Mouse (Mus musculus): ENCODE data around the gene Gdf11. TPM values are rescaled to one million over a fixed set of nuclear protein-coding genes. Genes with fewer than 3 reads are reported as not detected.

Gdf11 gene
- 8.9 and 11.1 TPM in 2 replicates for polyA plus RNA-seq (2016; fragmentation: Nextera tagmentation; extraction: Ambion mirVana)

GRCm38 (mm10) chr10:128891296-128892094 is at the start of gene Gdf11:
Gene Gdf11, minus strand, starts transcription at chr10:128891718.
- under 1% methylated on average over 75 of the region's 89 CpGs for WGBS
- Histone ChIP-seq H3K4me1 (replicated peaks) (peaks cover 60% of the 10 kb centered on the region), H3K9me3 (no peaks in the 10 kb centered on the region), H3K36me3 (peaks cover 19% of the 10 kb centered on the region), H3K27me3 (ENCODE audit: insufficient read depth, poor library complexity, severe bottlenecking) (peaks cover 30% of the 10 kb centered on the region), H3K4me3 (peak within 1 kb of the TSS; percentile 87), H3K27ac (peak within 1 kb of the TSS; percentile 92)
- DNase-seq (ENCODE audit: low spot score): peak; percentile 87

GRCm38 (mm10) chr10:128940475-128941061 is 49.0 kb upstream of the Gdf11 start:
- Histone ChIP-seq H3K9me3 (no peaks in the 10 kb centered on the region), H3K27me3 (ENCODE audit: insufficient read depth, poor library complexity, severe bottlenecking) (peaks cover 20% of the 10 kb centered on the region), H3K4me3 (no peak overlapping the region), H3K4me1 (replicated peaks) (no peaks in the 10 kb centered on the region), H3K27ac (no peak overlapping the region), H3K36me3 (no peaks in the 10 kb centered on the region)
- 87% methylated on average over 10 of the region's 10 CpGs for WGBS
- DNase-seq (ENCODE audit: low spot score): no peak

GRCm38 (mm10) chr10:128938974-128939373 is 47.5 kb upstream of the Gdf11 start:
- no peaks in the 10 kb centered on the region for H3K9me3 ChIP-seq
- peaks cover 36% of the 10 kb centered on the region for H3K27me3 ChIP-seq (ENCODE audit: insufficient read depth, poor library complexity, severe bottlenecking)
- WGBS: 62% methylated on average over 5 of the region's 5 CpGs
- H3K4me1 ChIP-seq (replicated peaks): peaks cover 7% of the 10 kb centered on the region
- no peak overlapping the region for H3K4me3 ChIP-seq
- no peak for DNase-seq (ENCODE audit: low spot score)
- no peak overlapping the region for H3K27ac ChIP-seq
- H3K36me3 ChIP-seq: no peaks in the 10 kb centered on the region

- Histone ChIP-seq H3K27me3 (ENCODE audit: insufficient read depth, poor library complexity, severe bottlenecking) (peaks cover 41% of the 10 kb centered on the region), H3K9me3 (no peaks in the 10 kb centered on the region), H3K36me3 (no peaks in the 10 kb centered on the region), H3K4me3 (no peak overlapping the region), H3K4me1 (replicated peaks) (peaks cover 13% of the 10 kb centered on the region), H3K27ac (no peak overlapping the region)
- 87% methylated on average over 9 of the region's 9 CpGs for WGBS
- DNase-seq (ENCODE audit: low spot score): no peak
Measured at GRCm38 (mm10) chr10:128938457-128938856, 46.9 kb upstream of the Gdf11 start.

- Histone ChIP-seq H3K4me1 (replicated peaks) (peaks cover 17% of the 10 kb centered on the region), H3K9me3 (no peaks in the 10 kb centered on the region), H3K36me3 (no peaks in the 10 kb centered on the region), H3K4me3 (no peak overlapping the region), H3K27ac (no peak overlapping the region), H3K27me3 (ENCODE audit: insufficient read depth, poor library complexity, severe bottlenecking) (peaks cover 47% of the 10 kb centered on the region)
- WGBS: 69% methylated on average over 12 of the region's 12 CpGs
- DNase-seq (ENCODE audit: low spot score): no peak
Measured at GRCm38 (mm10) chr10:128937756-128938390, 46.4 kb upstream of the Gdf11 start.

GRCm38 (mm10) chr10:128935826-128936440 is 44.4 kb upstream of the Gdf11 start:
- H3K4me3 ChIP-seq: no peak overlapping the region
- no peak for DNase-seq (ENCODE audit: low spot score)
- peaks cover 17% of the 10 kb centered on the region for H3K4me1 ChIP-seq (replicated peaks)
- no peaks in the 10 kb centered on the region for H3K36me3 ChIP-seq
- no peak overlapping the region for H3K27ac ChIP-seq
- peaks cover 66% of the 10 kb centered on the region for H3K27me3 ChIP-seq (ENCODE audit: insufficient read depth, poor library complexity, severe bottlenecking)
- 78% methylated on average over 8 of the region's 8 CpGs for WGBS
- no peaks in the 10 kb centered on the region for H3K9me3 ChIP-seq

- no peaks in the 10 kb centered on the region for H3K9me3 ChIP-seq
- no peak for DNase-seq (ENCODE audit: low spot score)
- peaks cover 73% of the 10 kb centered on the region for H3K27me3 ChIP-seq (ENCODE audit: insufficient read depth, poor library complexity, severe bottlenecking)
- 64% methylated on average over 7 of the region's 7 CpGs for WGBS
- no peaks in the 10 kb centered on the region for H3K36me3 ChIP-seq
- H3K4me3 ChIP-seq: no peak overlapping the region
- peaks cover 17% of the 10 kb centered on the region for H3K4me1 ChIP-seq (replicated peaks)
- H3K27ac ChIP-seq: no peak overlapping the region
Measured at GRCm38 (mm10) chr10:128934997-128935787, 43.7 kb upstream of the Gdf11 start.

- no peak for DNase-seq (ENCODE audit: low spot score)
- H3K27me3 ChIP-seq (ENCODE audit: insufficient read depth, poor library complexity, severe bottlenecking): peaks cover 83% of the 10 kb centered on the region
- H3K9me3 ChIP-seq: no peaks in the 10 kb centered on the region
- peaks cover 17% of the 10 kb centered on the region for H3K4me1 ChIP-seq (replicated peaks)
- H3K4me3 ChIP-seq: peak overlapping the region; percentile 57
- no peaks in the 10 kb centered on the region for H3K36me3 ChIP-seq
- H3K27ac ChIP-seq: 0 out of 2 replicates have a peak overlapping the region, but pooled peaks have one; percentile 35
- WGBS: 3% methylated on average over 21 of the region's 21 CpGs
Measured at GRCm38 (mm10) chr10:128933976-128934721, 42.6 kb upstream of the Gdf11 start.

- Histone ChIP-seq H3K27me3 (ENCODE audit: insufficient read depth, poor library complexity, severe bottlenecking) (peaks cover 89% of the 10 kb centered on the region), H3K9me3 (no peaks in the 10 kb centered on the region), H3K4me3 (peak within 1 kb of the TSS; percentile 57), H3K36me3 (no peaks in the 10 kb centered on the region), H3K4me1 (replicated peaks) (peaks cover 17% of the 10 kb centered on the region), H3K27ac (0 out of 2 replicates have a peak within 1 kb of the TSS, but pooled peaks have one; percentile 35)
- WGBS: under 1% methylated on average over 26 of the region's 26 CpGs
- DNase-seq (ENCODE audit: low spot score): peak; percentile 59
Measured at GRCm38 (mm10) chr10:128933574-128933973, 42.1 kb upstream of the Gdf11 start, which contains the start of gene Itga7. Gene Itga7, plus strand, starts transcription at chr10:128933818.

GRCm38 (mm10) chr10:128931441-128931840 is 39.9 kb upstream of the Gdf11 start:
- Histone ChIP-seq H3K9me3 (no peaks in the 10 kb centered on the region), H3K4me1 (replicated peaks) (peaks cover 17% of the 10 kb centered on the region), H3K27ac (no peak overlapping the region), H3K4me3 (no peak overlapping the region), H3K36me3 (no peaks in the 10 kb centered on the region), H3K27me3 (ENCODE audit: insufficient read depth, poor library complexity, severe bottlenecking) (peaks cover 91% of the 10 kb centered on the region)
- DNase-seq (ENCODE audit: low spot score): no peak
- WGBS: 86% methylated on average over 2 of the region's 2 CpGs

- H3K27ac ChIP-seq: no peak overlapping the region
- DNase-seq (ENCODE audit: low spot score): no peak
- WGBS: 77% methylated on average over 7 of the region's 7 CpGs
- peaks cover 75% of the 10 kb centered on the region for H3K27me3 ChIP-seq (ENCODE audit: insufficient read depth, poor library complexity, severe bottlenecking)
- H3K4me1 ChIP-seq (replicated peaks): peaks cover 17% of the 10 kb centered on the region
- H3K36me3 ChIP-seq: no peaks in the 10 kb centered on the region
- H3K9me3 ChIP-seq: no peaks in the 10 kb centered on the region
- H3K4me3 ChIP-seq: no peak overlapping the region
Measured at GRCm38 (mm10) chr10:128929638-128930378, 38.3 kb upstream of the Gdf11 start.
